Mouse (Mus musculus): ENCODE results near the gene Tcfl5. TPM values are rescaled to one million over a fixed set of nuclear protein-coding genes. Genes with fewer than 3 reads are reported as not detected.
A peak's percentile ranks its signal among the peaks of the same experiment; 100 is the strongest.

Tcfl5 gene
- polyA plus RNA-seq, 1 experiment from 2014 or later = 0.07 TPM

DNA sequence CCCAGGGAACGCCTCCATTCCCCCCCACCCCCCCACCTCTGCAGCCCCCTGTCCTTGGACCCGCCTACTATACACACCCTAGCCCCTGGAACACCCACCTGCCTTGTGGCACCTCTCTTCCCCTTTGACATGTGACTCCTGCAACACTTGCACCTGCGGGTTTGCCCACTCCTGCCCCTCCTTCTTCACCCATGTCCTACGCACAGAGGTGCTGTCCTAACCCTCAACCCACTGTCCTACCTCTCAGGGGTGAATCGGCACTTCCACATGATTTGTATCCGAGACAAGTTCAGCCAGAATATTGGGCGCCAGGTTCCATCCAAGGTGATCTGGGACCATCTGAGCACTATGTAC lies 59.4 kb downstream of the Tcfl5 start:
- peak overlapping the region; percentile 75 for H3K4me3 ChIP-seq (ENCODE audit: low read depth, low read length)
- peak overlapping the region; percentile 6; the same call in 1 of the 2 replicates for H3K27ac ChIP-seq (ENCODE audit: low read depth, low read length)
- peak; percentile 19; the same call in 1 of the 2 replicates for ATAC-seq (replicated peaks; ENCODE audit: insufficient number of reproducible peaks, low FRiP score, low TSS enrichment)
- H3K4me2 ChIP-seq = peak overlapping the region; percentile 85
- H3K9me3 ChIP-seq (replicated peaks; ENCODE audit: control insufficient read depth, low read length) = no peaks in the 10 kb centered on the region
- H3K9ac ChIP-seq (ENCODE audit: low read depth, low read length) = peak overlapping the region; percentile 90
- WGBS (ENCODE audit: insufficient replicate concordance) = 37% methylated on average over 6 of the region's 7 CpGs
- H3K27me3 ChIP-seq (ENCODE audit: control insufficient read depth, insufficient read depth, low read length) = peaks cover 4% of the 10 kb centered on the region; the same call in 1 of the 2 replicates
- H3K36me3 ChIP-seq (ENCODE audit: control insufficient read depth, insufficient read depth, low read length) = peaks cover 11% of the 10 kb centered on the region; the same call in 1 of the 2 replicates
- peaks cover 8% of the 10 kb centered on the region for H3K4me1 ChIP-seq (ENCODE audit: control insufficient read depth, insufficient read depth, low read length)

DNA sequence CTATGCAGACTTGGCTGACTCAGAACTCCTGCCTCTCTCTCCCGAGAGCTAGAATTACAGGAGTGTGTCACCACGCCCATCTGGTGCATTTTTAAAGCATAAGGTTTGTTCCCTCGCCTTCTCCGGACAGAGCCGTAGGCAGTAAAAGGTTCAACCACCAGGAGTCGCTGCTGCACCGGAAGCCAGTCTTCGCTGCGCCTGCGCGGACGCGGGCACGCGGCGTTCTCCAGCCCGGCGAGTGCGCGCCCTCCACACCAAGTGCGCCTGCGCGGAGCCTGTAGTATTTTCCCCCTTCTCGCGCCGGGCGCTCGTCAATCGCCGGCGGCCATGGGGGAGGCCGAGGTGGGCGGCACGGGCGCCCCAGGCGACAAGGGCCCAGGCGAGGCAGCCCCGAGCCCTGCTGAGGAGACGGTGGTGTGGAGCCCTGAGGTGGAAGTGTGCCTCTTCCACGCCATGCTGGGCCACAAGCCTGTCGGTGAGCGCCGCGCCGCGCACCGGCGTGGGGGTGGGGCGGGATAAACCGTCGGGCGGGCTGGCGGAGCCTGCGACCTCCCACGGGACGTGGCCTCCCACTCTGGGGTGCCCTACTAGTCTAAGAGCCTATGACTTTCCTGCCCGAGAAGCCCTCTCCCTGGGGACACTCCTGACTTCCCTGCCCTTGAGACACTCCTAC lies 59.9 kb downstream of the Tcfl5 start:
- Histone ChIP-seq H3K9ac (ENCODE audit: low read depth, low read length) (peak overlapping the region; percentile 90), H3K4me2 (peak overlapping the region; percentile 85), H3K4me1 (ENCODE audit: control insufficient read depth, insufficient read depth, low read length) (peaks cover 8% of the 10 kb centered on the region), H3K4me3 (ENCODE audit: low read depth, low read length) (peak overlapping the region; percentile 75), H3K36me3 (ENCODE audit: control insufficient read depth, insufficient read depth, low read length) (peaks cover 11% of the 10 kb centered on the region; the same call in 1 of the 2 replicates), H3K27ac (ENCODE audit: low read depth, low read length) (peak overlapping the region; percentile 6; the same call in 1 of the 2 replicates), H3K9me3 (replicated peaks; ENCODE audit: control insufficient read depth, low read length) (no peaks in the 10 kb centered on the region), H3K27me3 (ENCODE audit: control insufficient read depth, insufficient read depth, low read length) (peaks cover 4% of the 10 kb centered on the region; the same call in 1 of the 2 replicates)
- WGBS (ENCODE audit: insufficient replicate concordance) = under 1% methylated on average over 41 of the region's 57 CpGs
- ATAC-seq (replicated peaks; ENCODE audit: insufficient number of reproducible peaks, low FRiP score, low TSS enrichment) = peak; percentile 75

GRCm38 (mm10) chr2:180581002-180581401 lies 61.5 kb downstream of the Tcfl5 start, which contains the start of gene Mrgbp:
Gene Mrgbp (plus strand): TSS chr2:180581304.
- Histone ChIP-seq H3K9ac (ENCODE audit: low read depth, low read length) (peak within 1 kb of the TSS; percentile 17; the same call in 1 of the 2 replicates), H3K27ac (ENCODE audit: low read depth, low read length) (no peak within 1 kb of the TSS), H3K4me3 (ENCODE audit: low read depth, low read length) (no peak within 1 kb of the TSS), H3K4me2 (no peak within 1 kb of the TSS; the same call in 1 of the 2 replicates), H3K4me1 (ENCODE audit: control insufficient read depth, insufficient read depth, low read length) (peaks cover 8% of the 10 kb centered on the region), H3K27me3 (ENCODE audit: control insufficient read depth, insufficient read depth, low read length) (peaks cover 4% of the 10 kb centered on the region; the same call in 1 of the 2 replicates), H3K9me3 (replicated peaks; ENCODE audit: control insufficient read depth, low read length) (no peaks in the 10 kb centered on the region), H3K36me3 (ENCODE audit: control insufficient read depth, insufficient read depth, low read length) (0 out of 2 replicates have a peak, but pooled peaks cover 7% of the 10 kb centered on the region)
- no peak for ATAC-seq (replicated peaks; ENCODE audit: insufficient number of reproducible peaks, low FRiP score, low TSS enrichment)
- WGBS (ENCODE audit: insufficient replicate concordance) = 71% methylated on average over 3 of the region's 3 CpGs

GRCm38 (mm10) chr2:180578686-180579085 lies 63.8 kb downstream of the Tcfl5 start:
- ATAC-seq (replicated peaks; ENCODE audit: insufficient number of reproducible peaks, low FRiP score, low TSS enrichment) = no peak
- 12% methylated on average over 3 of the region's 3 CpGs for WGBS (ENCODE audit: insufficient replicate concordance)

GRCm38 (mm10) chr2:180576482-180576881 lies 66.0 kb downstream of the Tcfl5 start:
- no peak for ATAC-seq (replicated peaks; ENCODE audit: insufficient number of reproducible peaks, low FRiP score, low TSS enrichment)
- 37% methylated on average over 4 of the region's 4 CpGs for WGBS (ENCODE audit: insufficient replicate concordance)

More at GRCm38 (mm10) chr2:180578686-180579085, 63.8 kb downstream of the Tcfl5 start:
- Histone ChIP-seq H3K27ac (ENCODE audit: low read depth, low read length) (no peak overlapping the region), H3K9ac (ENCODE audit: low read depth, low read length) (no peak overlapping the region), H3K27me3 (ENCODE audit: control insufficient read depth, insufficient read depth, low read length) (peaks cover 4% of the 10 kb centered on the region; the same call in 1 of the 2 replicates), H3K4me1 (ENCODE audit: control insufficient read depth, insufficient read depth, low read length) (peaks cover 7% of the 10 kb centered on the region), H3K4me2 (no peak overlapping the region), H3K9me3 (replicated peaks; ENCODE audit: control insufficient read depth, low read length) (no peaks in the 10 kb centered on the region), H3K36me3 (ENCODE audit: control insufficient read depth, insufficient read depth, low read length) (no peaks in the 10 kb centered on the region), H3K4me3 (ENCODE audit: low read depth, low read length) (no peak overlapping the region)

More at GRCm38 (mm10) chr2:180576482-180576881, 66.0 kb downstream of the Tcfl5 start:
- Histone ChIP-seq H3K36me3 (ENCODE audit: control insufficient read depth, insufficient read depth, low read length) (no peaks in the 10 kb centered on the region), H3K27me3 (ENCODE audit: control insufficient read depth, insufficient read depth, low read length) (peaks cover 4% of the 10 kb centered on the region; the same call in 1 of the 2 replicates), H3K27ac (ENCODE audit: low read depth, low read length) (no peak overlapping the region), H3K9me3 (replicated peaks; ENCODE audit: control insufficient read depth, low read length) (no peaks in the 10 kb centered on the region), H3K4me2 (no peak overlapping the region), H3K9ac (ENCODE audit: low read depth, low read length) (no peak overlapping the region), H3K4me3 (ENCODE audit: low read depth, low read length) (no peak overlapping the region), H3K4me1 (ENCODE audit: control insufficient read depth, insufficient read depth, low read length) (no peaks in the 10 kb centered on the region)

Other genes starting within 250 kb of the Tcfl5 start
- gene Slco4a1, start 186.5 kb downstream of the Tcfl5 start, polyA plus RNA-seq (2014; fragmentation: Nextera tagmentation; extraction: Ambion mirVana) = 0.35 TPM in 1 of 2 replicates, not detected in the other
- gene Ntsr1, start 142.7 kb downstream of the Tcfl5 start, polyA plus RNA-seq (2014; fragmentation: Nextera tagmentation; extraction: Ambion mirVana) = 0.36 and 0.52 TPM in 2 replicates
- 23.1 and 23.9 TPM in 2 replicates for gene Mrgbp, start 61.4 kb downstream of the Tcfl5 start, polyA plus RNA-seq (2014; fragmentation: Nextera tagmentation; extraction: Ambion mirVana)
- 68.2 and 70.7 TPM in 2 replicates for gene Ogfr, start 53.5 kb downstream of the Tcfl5 start, polyA plus RNA-seq (2014; fragmentation: Nextera tagmentation; extraction: Ambion mirVana)
- gene Col9a3, start 44.9 kb downstream of the Tcfl5 start, polyA plus RNA-seq (2014; fragmentation: Nextera tagmentation; extraction: Ambion mirVana) = 24.5 and 25.0 TPM in 2 replicates
- gene Dido1, start 67.3 kb upstream of the Tcfl5 start, polyA plus RNA-seq (2014; fragmentation: Nextera tagmentation; extraction: Ambion mirVana) = 20.8 and 21.3 TPM in 2 replicates
- 52.9 and 54.2 TPM in 2 replicates for gene Gid8, start 67.4 kb upstream of the Tcfl5 start, polyA plus RNA-seq (2014; fragmentation: Nextera tagmentation; extraction: Ambion mirVana)
- gene Slc17a9, start 82.6 kb upstream of the Tcfl5 start, polyA plus RNA-seq (2014; fragmentation: Nextera tagmentation; extraction: Ambion mirVana) = 0.41 and 0.96 TPM in 2 replicates
- gene Bhlhe23, start 134.2 kb upstream of the Tcfl5 start, polyA plus RNA-seq (2014; fragmentation: Nextera tagmentation; extraction: Ambion mirVana) = not detected in 2 replicates

Data from heart, embryonic 11.5 days (tissue).